Mouse (Mus musculus): ENCODE measurements around the gene Topbp1.
"Not testable (repeated sequence)": the region's sequence is repeated elsewhere in the genome, so short reads cannot be mapped to it uniquely, and the experiment has no call there.

The Topbp1 gene

GRCm38 (mm10) chr9:103353500-103354260 lies 48.7 kb downstream of the Topbp1 start:
- not testable (repeated sequence) for DNase-seq (ENCODE audit: low spot score)

- no peak for DNase-seq (ENCODE audit: low spot score)
Observed at GRCm38 (mm10) chr9:103357893-103358292, 52.9 kb downstream of the Topbp1 start.

GRCm38 (mm10) chr9:103358545-103358944 lies 53.5 kb downstream of the Topbp1 start:
- no peak for DNase-seq (ENCODE audit: low spot score)

- DNase-seq (ENCODE audit: low spot score), result no peak
Observed at GRCm38 (mm10) chr9:103360642-103361041, 55.6 kb downstream of the Topbp1 start.

GRCm38 (mm10) chr9:103363088-103363487 lies 58.1 kb downstream of the Topbp1 start:
- DNase-seq (ENCODE audit: low spot score), result no peak

GRCm38 (mm10) chr9:103363730-103364417 lies 58.9 kb downstream of the Topbp1 start:
- peak; percentile 34 for DNase-seq (ENCODE audit: low spot score)

- peak; percentile 76 for DNase-seq (ENCODE audit: low spot score)
Observed at GRCm38 (mm10) chr9:103364601-103365289, 59.7 kb downstream of the Topbp1 start.

- peak; percentile 100 for DNase-seq (ENCODE audit: low spot score)
Observed at GRCm38 (mm10) chr9:103365290-103366247, 60.6 kb downstream of the Topbp1 start, which contains the start of gene Cdv3. TSS of gene Cdv3 (minus strand) at chr9:103365840.

- DNase-seq (ENCODE audit: low spot score), result no peak
Observed at GRCm38 (mm10) chr9:103366356-103366755, 61.3 kb downstream of the Topbp1 start.

- no peak for DNase-seq (ENCODE audit: low spot score)
Observed at GRCm38 (mm10) chr9:103369951-103370350, 64.9 kb downstream of the Topbp1 start.

GRCm38 (mm10) chr9:103372271-103373010 lies 67.4 kb downstream of the Topbp1 start:
- DNase-seq (ENCODE audit: low spot score), result peak; percentile 30

GRCm38 (mm10) chr9:103376346-103377320 lies 71.6 kb downstream of the Topbp1 start:
- no peak for DNase-seq (ENCODE audit: low spot score)

GRCm38 (mm10) chr9:103378686-103379085 lies 73.7 kb downstream of the Topbp1 start:
- no peak for DNase-seq (ENCODE audit: low spot score)

- no peak for DNase-seq (ENCODE audit: low spot score)
Observed at GRCm38 (mm10) chr9:103379199-103379598, 74.2 kb downstream of the Topbp1 start.

GRCm38 (mm10) chr9:103380566-103380965 lies 75.6 kb downstream of the Topbp1 start:
- no peak for DNase-seq (ENCODE audit: low spot score)

GRCm38 (mm10) chr9:103382989-103383388 lies 78.0 kb downstream of the Topbp1 start:
- DNase-seq (ENCODE audit: low spot score), result no peak

GRCm38 (mm10) chr9:103383576-103383975 lies 78.6 kb downstream of the Topbp1 start:
- no peak for DNase-seq (ENCODE audit: low spot score)

GRCm38 (mm10) chr9:103384141-103384796 lies 79.3 kb downstream of the Topbp1 start:
- no peak for DNase-seq (ENCODE audit: low spot score)

GRCm38 (mm10) chr9:103385600-103385999 lies 80.6 kb downstream of the Topbp1 start:
- no peak for DNase-seq (ENCODE audit: low spot score)

Measured in yolk sac, embryonic 10.5 days (tissue).